Mouse (Mus musculus): ENCODE data around the gene Sec16b. TPM values are rescaled to one million over a fixed set of nuclear protein-coding genes. Genes with fewer than 3 reads are reported as not detected.
A peak's percentile ranks its signal among the peaks of the same experiment; 100 is the strongest.

Sec16b gene
- polyA plus RNA-seq, 1 experiment from 2014 or later, result 0.34 TPM

DNA sequence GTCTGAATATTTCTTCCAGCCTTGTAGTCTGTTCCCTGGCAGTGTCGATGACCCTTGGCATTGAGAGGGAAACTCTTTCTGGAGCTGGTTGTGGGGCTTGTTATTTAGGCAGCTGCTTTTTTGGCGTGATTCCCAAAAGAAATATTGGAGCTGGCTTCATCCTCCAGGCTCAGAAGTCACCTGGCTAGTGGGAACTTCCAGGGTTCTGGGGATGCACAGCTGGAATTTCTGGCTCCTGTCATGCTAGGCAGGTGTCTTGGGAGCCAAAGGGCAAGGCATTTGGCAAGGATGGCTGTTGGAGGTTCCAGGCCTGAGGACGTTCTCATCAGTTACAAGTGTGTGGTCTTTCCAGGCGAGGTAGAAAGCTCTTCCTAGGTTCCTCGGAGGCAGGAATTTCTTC lies 80.0 kb downstream of the Sec16b start:
- Histone ChIP-seq H3K27ac (replicated peaks; ENCODE audit: low read depth, low read length) (no peak overlapping the region), H3K9ac (replicated peaks; ENCODE audit: low read length) (no peak overlapping the region), H3K4me2 (ENCODE audit: low read length) (no peak overlapping the region), H3K27me3 (ENCODE audit: control insufficient read depth, insufficient read depth, low read length) (no peaks in the 10 kb centered on the region), H3K9me3 (ENCODE audit: control insufficient read depth, low read length) (no peaks in the 10 kb centered on the region), H3K4me3 (replicated peaks; ENCODE audit: low read depth, low read length) (no peak overlapping the region), H3K4me1 (ENCODE audit: control insufficient read depth, insufficient read depth, low read length) (no peaks in the 10 kb centered on the region), H3K36me3 (ENCODE audit: control insufficient read depth, insufficient read depth, low read length) (no peaks in the 10 kb centered on the region)
- WGBS, result 88% methylated on average over 5 of the region's 5 CpGs
- DNase-seq (no peak), ATAC-seq (ENCODE audit: low FRiP score, low TSS enrichment) (no peak)

DNA sequence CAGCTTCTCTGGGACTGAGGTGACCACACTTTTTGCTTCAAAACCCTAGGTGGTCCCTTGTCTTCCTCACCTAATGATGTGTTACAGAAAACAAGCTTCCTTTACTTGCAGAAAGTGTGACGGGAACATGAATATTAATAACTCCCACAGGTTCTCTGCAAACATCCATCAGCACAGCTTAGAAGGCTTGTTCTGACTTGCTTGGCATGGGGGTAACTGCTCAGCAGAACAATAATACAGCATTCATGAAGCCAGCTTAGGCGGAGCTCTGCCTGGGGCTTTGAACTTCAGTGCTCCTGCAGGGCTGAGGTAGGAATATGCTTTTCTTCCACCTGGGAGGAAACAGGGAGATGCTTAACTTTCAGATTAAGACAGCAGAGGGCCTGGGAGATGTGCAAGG lies 85.5 kb downstream of the Sec16b start:
- Histone ChIP-seq H3K9me3 (ENCODE audit: control insufficient read depth, low read length) (no peaks in the 10 kb centered on the region), H3K36me3 (ENCODE audit: control insufficient read depth, insufficient read depth, low read length) (no peaks in the 10 kb centered on the region), H3K27me3 (ENCODE audit: control insufficient read depth, insufficient read depth, low read length) (no peaks in the 10 kb centered on the region), H3K4me1 (ENCODE audit: control insufficient read depth, insufficient read depth, low read length) (peaks cover 6% of the 10 kb centered on the region; the same call in 1 of the 2 replicates), H3K4me3 (replicated peaks; ENCODE audit: low read depth, low read length) (no peak overlapping the region), H3K27ac (replicated peaks; ENCODE audit: low read depth, low read length) (peak overlapping the region; percentile 42; the same call in 1 of the 2 replicates), H3K4me2 (ENCODE audit: low read length) (no peak overlapping the region), H3K9ac (replicated peaks; ENCODE audit: low read length) (no peak overlapping the region)
- 22% methylated on average over 2 of the region's 2 CpGs for WGBS
- ATAC-seq (ENCODE audit: low FRiP score, low TSS enrichment), result no peak
- DNase-seq, result peak; percentile 48

DNA sequence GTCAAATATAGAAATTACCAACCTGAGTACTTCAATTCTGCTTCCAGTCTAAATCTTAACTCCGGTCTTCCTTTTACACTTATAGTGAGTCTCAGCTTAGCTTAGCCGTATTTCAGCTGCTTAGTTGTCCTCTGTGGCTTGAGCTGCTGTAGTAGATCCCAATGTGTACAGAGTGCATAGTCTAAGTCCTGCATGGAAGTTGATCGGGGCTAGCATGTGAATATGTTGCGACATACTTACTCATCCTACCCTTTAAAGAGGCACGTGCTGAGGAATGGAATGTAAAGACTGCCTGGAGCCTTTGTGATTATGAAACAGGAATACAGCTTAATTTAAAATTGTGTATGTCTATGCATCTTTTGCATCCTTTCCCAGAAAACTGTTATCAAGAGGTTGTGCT lies 88.0 kb downstream of the Sec16b start:
- Histone ChIP-seq H3K27ac (replicated peaks; ENCODE audit: low read depth, low read length) (no peak overlapping the region), H3K4me1 (ENCODE audit: control insufficient read depth, insufficient read depth, low read length) (peaks cover 6% of the 10 kb centered on the region; the same call in 1 of the 2 replicates), H3K9ac (replicated peaks; ENCODE audit: low read length) (no peak overlapping the region), H3K9me3 (ENCODE audit: control insufficient read depth, low read length) (no peaks in the 10 kb centered on the region), H3K27me3 (ENCODE audit: control insufficient read depth, insufficient read depth, low read length) (no peaks in the 10 kb centered on the region), H3K4me3 (replicated peaks; ENCODE audit: low read depth, low read length) (no peak overlapping the region), H3K36me3 (ENCODE audit: control insufficient read depth, insufficient read depth, low read length) (no peaks in the 10 kb centered on the region), H3K4me2 (ENCODE audit: low read length) (no peak overlapping the region)
- no peak for ATAC-seq (ENCODE audit: low FRiP score, low TSS enrichment)
- WGBS, result 75% methylated on average over 5 of the region's 5 CpGs
- DNase-seq, result no peak

GRCm38 (mm10) chr1:157595165-157595564 lies 88.6 kb downstream of the Sec16b start:
- peak; percentile 60 for DNase-seq
- H3K4me3 ChIP-seq (replicated peaks; ENCODE audit: low read depth, low read length), result no peak overlapping the region
- 24% methylated on average over 9 of the region's 9 CpGs for WGBS

GRCm38 (mm10) chr1:157604513-157604912 lies 98.0 kb downstream of the Sec16b start:
- Histone ChIP-seq H3K4me2 (ENCODE audit: low read length) (no peak overlapping the region), H3K27ac (replicated peaks; ENCODE audit: low read depth, low read length) (no peak overlapping the region), H3K4me3 (replicated peaks; ENCODE audit: low read depth, low read length) (no peak overlapping the region), H3K9me3 (ENCODE audit: control insufficient read depth, low read length) (no peaks in the 10 kb centered on the region), H3K4me1 (ENCODE audit: control insufficient read depth, insufficient read depth, low read length) (no peaks in the 10 kb centered on the region), H3K36me3 (ENCODE audit: control insufficient read depth, insufficient read depth, low read length) (no peaks in the 10 kb centered on the region), H3K9ac (replicated peaks; ENCODE audit: low read length) (no peak overlapping the region), H3K27me3 (ENCODE audit: control insufficient read depth, insufficient read depth, low read length) (no peaks in the 10 kb centered on the region)
- 74% methylated on average over 5 of the region's 5 CpGs for WGBS
- ATAC-seq (ENCODE audit: low FRiP score, low TSS enrichment) (no peak), DNase-seq (no peak)

More at GRCm38 (mm10) chr1:157595165-157595564, 88.6 kb downstream of the Sec16b start:
- H3K36me3 ChIP-seq (ENCODE audit: control insufficient read depth, insufficient read depth, low read length), result no peaks in the 10 kb centered on the region
- no peaks in the 10 kb centered on the region for H3K9me3 ChIP-seq (ENCODE audit: control insufficient read depth, low read length)
- no peak; the same call in 1 of the 2 replicates for ATAC-seq (ENCODE audit: low FRiP score, low TSS enrichment)
- no peak overlapping the region for H3K27ac ChIP-seq (replicated peaks; ENCODE audit: low read depth, low read length)
- no peak overlapping the region for H3K4me2 ChIP-seq (ENCODE audit: low read length)
- H3K27me3 ChIP-seq (ENCODE audit: control insufficient read depth, insufficient read depth, low read length), result no peaks in the 10 kb centered on the region
- peaks cover 6% of the 10 kb centered on the region; the same call in 1 of the 2 replicates for H3K4me1 ChIP-seq (ENCODE audit: control insufficient read depth, insufficient read depth, low read length)
- no peak overlapping the region for H3K9ac ChIP-seq (replicated peaks; ENCODE audit: low read length)

Other genes with a start within 250 kb of the Sec16b start
- 48.8 and 64.2 TPM in 2 replicates for gene Rasal2, start 94.1 kb upstream of the Sec16b start, polyA plus RNA-seq (2014; fragmentation: Nextera tagmentation; extraction: Ambion mirVana)
- 6.2 and 7.6 TPM in 2 replicates for gene Cryzl2, start 48.2 kb upstream of the Sec16b start, polyA plus RNA-seq (2014; fragmentation: Nextera tagmentation; extraction: Ambion mirVana)

Measured in midbrain, embryonic 14.5 days (tissue).